8 mouse cellular contexts compared by ENCODE assay signal in genomic region chr14:55193876-55194635, GRCm38 (mm10). TPM values are rescaled to one million over a fixed set of nuclear protein-coding genes. Genes with fewer than 3 reads are reported as not detected.
DNase-seq lines count a peak whose midpoint lies in the region; ATAC-seq and TF ChIP-seq lines count a peak whose summit lies in the region.
"Had no signal": no experiment of that assay in that cellular context is flagged by ENCODE, and none has a peak within 500 bp of the region (broad histone marks: within the 10 kb centered on the region; RNA-seq: fewer than 3 reads in every experiment).

No protein-coding gene starts in this region.

- H3K36me3 ChIP-seq in neural tube, embryonic 15.5 days: no peaks in the 10 kb centered on the region
- H3K36me3 ChIP-seq in lung, postnatal 0 days (ENCODE audit: insufficient read depth, low read length): no peaks in the 10 kb centered on the region
- H3K36me3 ChIP-seq: embryonic facial prominence, embryonic 12.5 days had no signal

- 66% methylated on average over 14 of the region's 14 CpGs for WGBS in neural tube, embryonic 15.5 days
- 52% methylated on average over 14 of the region's 14 CpGs for WGBS in lung, postnatal 0 days

- no peak overlapping the region for H3K9ac ChIP-seq in neural tube, embryonic 15.5 days (replicated peaks)
- H3K9ac ChIP-seq in lung, postnatal 0 days (replicated peaks; ENCODE audit: low read depth): no peak overlapping the region
- H3K9ac ChIP-seq: embryonic facial prominence, embryonic 12.5 days had no signal

- no peak for TF ChIP-seq EP300 in lung, postnatal 0 days (IDR thresholded peaks at IDR 0.05)

- ATAC-seq in neural tube, embryonic 15.5 days (ENCODE audit: low FRiP score): no peak
- ATAC-seq in lung, postnatal 0 days: no peak

- no peak overlapping the region for H3K4me3 ChIP-seq in neural tube, embryonic 15.5 days (replicated peaks)
- H3K4me3 ChIP-seq in lung, postnatal 0 days (ENCODE audit: low read depth, low read length): peak overlapping the region; percentile 1; the same call in 1 of the 2 replicates
- H3K4me3 ChIP-seq: embryonic facial prominence, embryonic 12.5 days had no signal

- H3K9me3 ChIP-seq in neural tube, embryonic 15.5 days (replicated peaks): no peaks in the 10 kb centered on the region
- no peaks in the 10 kb centered on the region for H3K9me3 ChIP-seq in lung, postnatal 0 days (ENCODE audit: low read length)
- H3K9me3 ChIP-seq: embryonic facial prominence, embryonic 12.5 days had no signal

- peak; percentile 58 for DNase-seq in neural tube, embryonic 10.5 days (ENCODE audit: extremely low spot score, low spot score)
- peak; percentile 42 for DNase-seq in embryo, embryonic 9.5 days (ENCODE audit: extremely low spot score)
- peak; percentile 49 for DNase-seq in lung, postnatal 0 days (ENCODE audit: low spot score)
- peak; percentile 74 to 78 for DNase-seq in spleen, postnatal 36 days (ENCODE audit: low spot score in 2 of 2)
- no peak for DNase-seq in frontal cortex, postnatal 36 days (ENCODE audit: low spot score in 2 of 2)
- DNase-seq in layer of hippocampus, postnatal 25 days (ENCODE audit: extremely low spot score in 1 of 2, low spot score in 1 of 2): no peak

- H3K27me3 ChIP-seq in neural tube, embryonic 15.5 days (replicated peaks): 0 out of 2 replicates have a peak, but pooled peaks cover 3% of the 10 kb centered on the region
- H3K27me3 ChIP-seq in lung, postnatal 0 days (replicated peaks; ENCODE audit: insufficient read depth, low read length): no peaks in the 10 kb centered on the region
- H3K27me3 ChIP-seq: embryonic facial prominence, embryonic 12.5 days had no signal

- no peak overlapping the region for H3K4me2 ChIP-seq in neural tube, embryonic 15.5 days
- peak overlapping the region; percentile 25; the same call in 1 of the 2 replicates for H3K4me2 ChIP-seq in lung, postnatal 0 days (replicated peaks; ENCODE audit: low read depth, low read length)
- H3K4me2 ChIP-seq: embryonic facial prominence, embryonic 12.5 days had no signal

- peaks cover 8% of the 10 kb centered on the region for H3K4me1 ChIP-seq in neural tube, embryonic 15.5 days
- H3K4me1 ChIP-seq in lung, postnatal 0 days (ENCODE audit: insufficient read depth, low read depth, low read length): no peaks in the 10 kb centered on the region; the same call in 1 of the 2 replicates

- TF ChIP-seq CTCF in lung, postnatal 0 days (IDR thresholded peaks at IDR 0.05): no peak

- H3K27ac ChIP-seq in neural tube, embryonic 15.5 days (replicated peaks): no peak overlapping the region
- no peak overlapping the region for H3K27ac ChIP-seq in lung, postnatal 0 days (ENCODE audit: low read length)
- H3K27ac ChIP-seq: embryonic facial prominence, embryonic 12.5 days had no signal

RNA-seq across cellular contexts. Expression of gene Dhrs2, which starts 27.8 kb away (rescaled TPM):
- polyA plus RNA-seq in neural tube, embryonic 15.5 days (2015; fragmentation: Nextera tagmentation; extraction: Ambion mirVana): 0.84 and 1.2 TPM in 2 replicates
- polyA plus RNA-seq in lung, postnatal 0 days (2015; fragmentation: Nextera tagmentation; extraction: Ambion mirVana): 0.23 TPM in 1 of 2 replicates, not detected in the other
- not detected for total RNA-seq in layer of hippocampus, postnatal 25 days (2021)

Comparison
In these comparisons a context has a peak if more than half of its experiments do, and no peak if none do; other contexts are left out.
1. DNase-seq: peak in neural tube, embryonic 10.5 days (single experiment), embryo, embryonic 9.5 days (single experiment), lung, postnatal 0 days (single experiment) and spleen, postnatal 36 days (2 of 2); none in frontal cortex, postnatal 36 days (0 of 2) and layer of hippocampus, postnatal 25 days (0 of 2).